Mouse (Mus musculus) ES-Bruce4 (cell line): ENCODE data around the gene Lgmn.

ENCODE experiments used
- CTCF ChIP-seq: IDR thresholded peaks from one replicate; pipeline ENCODE4 v1.8.1; 2011; ENCODE audit warnings: low read depth, low read length
- EP300 ChIP-seq: IDR thresholded peaks from 2 replicates; pipeline ENCODE4 v1.6.1; 2011; ENCODE audit warnings: low read depth, low read length; ENCODE audit not compliant: insufficient read depth
- POLR2A ChIP-seq: IDR thresholded peaks from one replicate; pipeline ENCODE4 v1.8.1; 2011; ENCODE audit warnings: low read length; ENCODE audit not compliant: insufficient read depth

DNA sequence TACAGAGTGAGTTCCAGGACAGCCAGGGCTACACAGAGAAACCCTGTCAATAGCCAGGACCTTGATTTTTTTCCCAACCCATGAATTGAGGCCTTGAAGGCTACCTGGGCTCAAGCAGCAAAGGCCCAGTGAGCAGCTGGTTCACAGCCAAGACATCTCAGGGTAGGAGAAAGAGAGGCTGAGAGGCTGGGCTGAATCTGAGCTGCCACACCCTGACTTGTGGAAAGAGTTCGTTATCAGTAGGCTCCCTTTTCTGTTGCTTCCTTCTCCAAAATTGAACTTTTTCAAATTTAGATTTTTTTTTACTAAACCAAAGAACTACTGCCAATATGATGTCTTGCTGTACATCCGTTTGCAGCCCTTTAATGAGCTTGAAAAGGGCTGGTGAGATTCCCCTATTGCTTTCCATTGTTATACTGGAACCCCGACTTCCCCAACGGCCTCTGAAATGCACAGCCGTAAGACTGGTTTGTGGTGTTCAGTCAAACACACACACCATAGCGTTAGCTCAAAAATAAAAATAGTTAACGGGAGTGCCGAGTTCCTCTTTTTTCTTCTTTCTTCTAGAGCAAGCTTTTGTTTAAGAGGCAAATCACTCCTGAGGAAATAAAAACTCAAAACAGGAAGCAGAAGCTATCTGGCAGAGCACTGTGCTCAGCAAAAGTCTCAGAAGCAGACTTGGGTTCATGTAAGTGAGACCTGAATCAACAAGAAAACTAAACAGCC lies 11.7 kb upstream of the Lgmn start:
- TF ChIP-seq POLR2A = no peak
- no peak for TF ChIP-seq EP300
- no peak for TF ChIP-seq CTCF
